Mouse (Mus musculus) ES-Bruce4 (cell line): ENCODE measurements at regions not wholly inside any gene's neighbourhood (a gene's known extent, or its start where the extent isn't known, plus 50 kb on each side); places are given as distances from the start of the nearest gene placed in this dataset.
"Not testable (repeated sequence)": the region's sequence is repeated elsewhere in the genome, so short reads cannot be mapped to it uniquely, and the experiment has no call there.

ENCODE experiments used
- H3K27ac ChIP-seq: 2 replicates; pipeline ENCODE4 v1.5.1; 2012; ENCODE audit warnings: low read length, inconsistent platforms; ENCODE audit not compliant: insufficient read depth
- H3K27me3 ChIP-seq: 2 replicates; pipeline ENCODE4 v1.6.1; 2012; ENCODE audit warnings: mild to moderate bottlenecking, low read length, inconsistent platforms; ENCODE audit not compliant: control insufficient read depth, poor library complexity, insufficient read depth, severe bottlenecking
- H3K36me3 ChIP-seq: 2 replicates; pipeline ENCODE4 v1.6.1; 2012; ENCODE audit warnings: inconsistent platforms, mild to moderate bottlenecking, low read length, moderate library complexity; ENCODE audit not compliant: control insufficient read depth, poor library complexity, insufficient read depth, severe bottlenecking
- H3K4me1 ChIP-seq: one replicate; pipeline ENCODE4 v1.8.1; 2011; ENCODE audit warnings: low read length; ENCODE audit not compliant: control insufficient read depth, insufficient read depth
- H3K4me3 ChIP-seq: 2 replicates; pipeline ENCODE4 v1.5.1; 2011; ENCODE audit warnings: low read depth, mild to moderate bottlenecking, low read length
- H3K9ac ChIP-seq: 2 replicates; pipeline ENCODE4 v1.6.1; 2012; ENCODE audit warnings: low read depth, mild to moderate bottlenecking, inconsistent platforms; ENCODE audit not compliant: poor library complexity, severe bottlenecking
- H3K9me3 ChIP-seq: replicated peaks from 2 replicates; pipeline ENCODE4 v1.6.1; 2012; ENCODE audit warnings: mild to moderate bottlenecking, low read length, inconsistent platforms; ENCODE audit not compliant: control insufficient read depth, poor library complexity, insufficient read depth, severe bottlenecking

DNA sequence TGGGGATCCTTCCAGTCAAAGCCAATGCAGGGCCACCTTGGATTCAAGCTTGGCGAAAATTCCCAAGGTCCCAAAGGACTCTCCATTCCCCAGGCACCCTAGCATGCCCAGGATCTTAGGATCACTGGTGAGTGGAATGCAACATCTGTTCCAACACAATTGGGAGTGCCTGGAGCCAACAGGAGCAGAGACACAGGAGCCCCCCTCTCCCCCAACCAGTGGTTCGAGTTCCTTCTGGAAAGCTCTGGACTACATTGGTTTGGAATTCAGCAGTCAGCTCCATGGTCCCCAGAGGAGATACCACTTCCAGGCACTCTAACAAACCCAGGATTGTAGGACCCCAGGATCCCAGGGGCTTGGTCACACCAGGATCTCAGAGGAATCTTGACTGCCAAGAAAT, 150.0 kb downstream of the Mycs start:
- not testable (repeated sequence) for H3K9ac ChIP-seq, H3K27ac ChIP-seq, H3K4me1 ChIP-seq, H3K36me3 ChIP-seq, H3K27me3 ChIP-seq, H3K9me3 ChIP-seq, H3K4me3 ChIP-seq

DNA sequence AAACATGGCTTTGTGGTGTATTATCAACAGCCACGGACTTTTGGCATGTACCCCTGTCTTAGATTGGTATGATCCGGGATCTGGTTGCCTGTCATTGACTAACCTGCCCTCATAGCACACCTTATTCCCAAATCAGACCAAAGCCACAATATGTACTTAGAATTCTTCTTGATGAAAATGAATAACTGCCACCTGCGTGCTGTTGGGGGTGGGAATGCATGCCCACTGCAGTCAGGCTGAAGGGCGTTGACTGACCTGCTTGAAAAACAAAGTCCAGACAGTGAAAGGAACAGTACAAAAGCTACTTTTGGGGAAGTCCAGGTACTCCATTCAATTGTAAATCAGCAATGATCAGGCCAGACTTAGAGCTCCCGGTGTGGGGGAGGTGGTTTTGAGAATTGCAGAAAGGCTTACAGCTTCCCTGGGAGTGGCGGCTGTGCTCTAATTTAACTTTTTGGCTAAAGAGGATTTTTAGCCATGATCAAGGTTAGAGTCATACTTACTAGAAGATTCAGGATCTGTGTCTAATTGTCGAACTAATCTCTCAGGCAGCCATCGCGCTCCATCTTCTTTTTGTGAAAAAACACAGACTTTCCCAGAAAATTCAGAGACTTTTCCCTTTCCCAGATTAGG, 157.8 kb downstream of the Mycs start:
- not testable (repeated sequence) for H3K36me3 ChIP-seq, H3K27me3 ChIP-seq, H3K9ac ChIP-seq, H3K4me1 ChIP-seq, H3K4me3 ChIP-seq
- peak overlapping the region; percentile 41 for H3K27ac ChIP-seq
- H3K9me3 ChIP-seq, result peaks cover 19% of the 10 kb centered on the region

DNA sequence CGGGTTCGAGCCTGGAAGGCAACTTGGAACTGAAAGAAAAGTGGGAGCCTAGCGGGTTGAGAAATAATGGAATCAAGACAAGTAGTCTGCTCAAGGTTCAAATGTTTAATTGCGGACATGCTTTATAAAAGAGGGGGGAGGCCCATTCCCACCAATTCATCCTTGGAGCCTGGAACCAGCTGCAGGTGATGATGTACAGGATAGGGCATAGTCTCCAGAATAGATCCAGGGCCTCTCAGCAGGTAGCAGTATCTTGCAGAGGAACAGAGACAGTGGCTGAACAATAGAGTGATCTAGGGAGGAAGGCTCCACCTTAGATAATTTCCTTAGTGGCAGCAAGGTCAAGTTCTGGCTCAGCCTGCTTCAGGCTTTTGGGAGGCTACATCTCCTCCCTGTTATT, 158.5 kb downstream of the Mycs start:
- not testable (repeated sequence) for H3K9ac ChIP-seq, H3K36me3 ChIP-seq, H3K4me3 ChIP-seq, H3K4me1 ChIP-seq, H3K27ac ChIP-seq, H3K27me3 ChIP-seq
- peaks cover 19% of the 10 kb centered on the region for H3K9me3 ChIP-seq
